Mouse (Mus musculus) lung, adult 2 months (tissue): ENCODE results near the gene Smad9. TPM values are rescaled to one million over a fixed set of nuclear protein-coding genes. Genes with fewer than 3 reads are reported as not detected.

Source experiments
- DNase-seq: peaks from one replicate; pipeline ENCODE4 v3.0.0; 2022
- H3K4me1 ChIP-seq: fragments of 200-500 bp; 2 replicates; pipeline ENCODE4 v1.6.1; 2011; ENCODE audit warnings: low read length; ENCODE audit not compliant: control insufficient read depth, insufficient read depth
- H3K4me3 ChIP-seq: fragments of 200-500 bp; replicated peaks from 2 replicates; pipeline ENCODE3; 2011; ENCODE audit warnings: low read depth, mild to moderate bottlenecking, control low read depth, low read length; ENCODE audit errors: extremely low read depth
- CTCF ChIP-seq: fragments of 200-500 bp; IDR thresholded peaks from 2 replicates; pipeline ENCODE4 v1.5.1; 2011; ENCODE audit warnings: mild to moderate bottlenecking, low read length, control low read depth; ENCODE audit not compliant: insufficient read depth
- POLR2A ChIP-seq: fragments of 200-500 bp; IDR thresholded peaks from 2 replicates; pipeline ENCODE4 v1.6.1; 2011; ENCODE audit warnings: low read depth, mild to moderate bottlenecking, control low read depth, low read length, borderline replicate concordance; ENCODE audit errors: extremely low read depth
- WGBS: fragments of 180-500 bp; shearing (Covaris S2); methylation state at CpG from one replicate; pipeline ENCODE4 v1.1.7; 2018; 5-methylcytosine and 5-hydroxymethylcytosine counted together
- polyA plus RNA-seq: library from polyadenylated mRNA; depleted of rRNA; stranded (reverse); fragments of >200 nt; gene quantifications from 2 replicates; pipeline ENCODE4 v1.2.3, GENCODE M21; 2012

The Smad9 gene
- polyA plus RNA-seq, 1 experiment, result 5.6 TPM

DNA sequence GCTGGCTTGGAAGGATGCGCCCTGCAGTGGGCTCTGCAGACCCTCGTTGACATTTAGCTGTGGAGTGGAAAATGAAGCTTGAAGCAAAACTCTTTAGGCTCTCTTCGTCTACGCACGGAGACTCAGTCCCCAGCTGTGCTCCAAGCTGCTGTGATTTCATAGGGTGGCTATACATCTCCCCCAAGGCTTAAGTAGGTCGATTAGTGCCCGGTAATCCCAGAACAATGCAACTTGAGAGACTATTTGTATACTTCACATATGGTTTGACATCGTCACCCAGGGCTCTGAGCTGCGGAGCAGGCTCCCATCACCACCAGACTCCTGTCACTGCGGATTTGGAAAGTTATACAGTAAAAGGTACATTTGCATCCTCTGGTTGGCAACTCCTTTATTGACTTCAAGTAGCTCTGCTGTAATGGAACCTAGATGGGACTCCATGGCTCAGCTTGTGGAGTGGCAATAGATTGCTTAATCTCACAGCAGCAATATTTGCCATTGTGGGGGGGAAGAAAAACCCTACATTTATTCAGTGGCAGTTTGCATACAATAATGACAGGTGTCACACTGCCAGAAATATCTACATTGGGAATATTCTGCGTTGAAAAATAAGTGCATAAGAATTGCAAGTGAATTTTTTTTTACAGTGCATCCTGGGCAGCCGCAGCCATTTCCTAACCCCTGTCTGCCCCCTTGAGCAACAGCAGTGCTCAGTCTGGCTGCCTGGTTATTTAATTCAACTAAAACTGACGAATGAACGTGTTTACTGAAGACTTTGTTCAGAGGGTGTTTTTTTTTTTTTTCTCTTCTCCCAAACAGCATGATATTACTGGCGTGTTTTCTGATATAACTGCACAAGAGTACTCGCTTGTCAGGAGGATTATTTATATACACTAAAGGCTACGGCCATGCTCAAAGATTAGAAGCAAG is 14.2 kb downstream of the Smad9 start:
- Histone ChIP-seq H3K4me1 (no peaks in the 10 kb centered on the region), H3K4me3 (no peak overlapping the region)
- WGBS, result 68% methylated on average over 17 of the region's 17 CpGs
- TF ChIP-seq CTCF, result no peak
- TF ChIP-seq POLR2A, result no peak
- DNase-seq, result no peak

DNA sequence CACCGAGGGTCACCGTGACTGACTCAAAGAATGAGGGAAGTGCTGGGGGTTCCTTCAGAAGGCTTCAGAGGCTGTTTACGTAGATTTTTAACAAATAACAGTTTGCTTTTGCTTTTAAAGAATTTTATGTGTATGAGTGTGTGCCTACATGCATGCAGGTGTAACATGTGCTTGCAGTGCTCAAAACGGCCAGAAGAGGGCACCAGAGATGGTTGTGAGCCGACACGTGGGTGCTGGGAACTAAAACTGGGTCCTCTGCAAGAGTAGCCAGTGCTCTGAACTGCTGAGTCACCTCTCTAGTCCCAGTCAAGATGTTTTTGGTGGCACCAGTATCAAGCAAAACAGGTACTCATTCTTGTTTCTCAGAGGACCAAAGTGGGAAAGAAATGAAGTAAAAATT is 18.2 kb downstream of the Smad9 start:
- Histone ChIP-seq H3K4me3 (no peak overlapping the region), H3K4me1 (no peaks in the 10 kb centered on the region)
- WGBS, result 85% methylated on average over 6 of the region's 6 CpGs
- no peak for TF ChIP-seq POLR2A
- DNase-seq, result no peak

DNA sequence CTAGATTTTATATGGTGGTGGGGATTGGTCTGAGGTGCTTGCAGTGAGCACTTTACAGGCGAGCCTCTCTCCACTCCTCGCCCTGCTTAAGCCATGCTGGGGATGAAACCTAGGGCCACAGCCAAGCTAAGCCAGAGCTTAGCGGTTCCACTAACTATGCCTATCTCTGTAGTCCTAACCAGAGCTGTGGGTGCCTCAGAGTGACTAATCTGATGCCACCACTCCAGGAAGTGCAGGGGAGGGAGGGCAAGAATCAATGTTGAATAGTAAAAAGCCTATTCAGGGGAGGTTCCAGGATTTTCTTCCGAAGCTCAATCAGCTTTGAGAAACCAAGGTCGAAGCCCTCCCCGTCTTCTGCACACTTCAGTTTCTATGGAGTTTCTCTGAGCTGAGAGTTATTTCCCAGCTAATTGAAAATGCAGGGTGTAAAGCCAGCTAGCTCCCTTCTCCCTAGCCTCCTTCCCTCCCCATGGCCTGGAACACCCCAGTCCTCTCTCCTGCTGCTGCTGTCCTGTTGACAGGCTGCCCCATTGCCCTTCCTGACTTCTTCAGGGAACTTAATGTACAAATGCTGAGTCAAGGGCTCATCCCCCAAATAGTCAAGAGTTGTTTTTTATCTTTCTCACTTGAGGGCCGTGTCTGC is 20.7 kb downstream of the Smad9 start:
- no peak for DNase-seq
- Histone ChIP-seq H3K4me1 (no peaks in the 10 kb centered on the region), H3K4me3 (no peak overlapping the region)
- WGBS, result 74% methylated on average over 7 of the region's 7 CpGs
- no peak for TF ChIP-seq CTCF
- no peak for TF ChIP-seq POLR2A

DNA sequence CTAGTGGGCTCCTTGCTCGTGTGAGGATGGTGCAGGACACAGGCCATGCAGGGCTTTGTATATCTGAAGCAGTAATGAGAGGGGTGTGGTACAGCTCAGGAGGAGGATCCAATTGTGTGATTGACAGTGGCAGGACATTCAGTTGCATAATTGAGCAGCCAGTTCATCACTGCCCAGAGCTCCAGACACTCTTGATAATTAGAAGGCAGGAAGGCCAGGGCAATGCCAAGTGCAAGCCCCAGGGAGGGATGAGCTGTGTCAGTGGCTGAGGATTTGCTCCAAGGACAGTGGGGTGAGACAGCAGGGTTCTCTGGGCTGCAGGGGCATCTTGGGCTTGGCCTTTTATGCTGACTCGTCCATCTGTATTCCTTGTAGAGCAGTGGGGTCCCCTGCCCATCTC is 35.2 kb downstream of the Smad9 start:
- Histone ChIP-seq H3K4me1 (no peaks in the 10 kb centered on the region), H3K4me3 (no peak overlapping the region)
- no peak for DNase-seq
- TF ChIP-seq POLR2A (no peak), CTCF (no peak)
- 49% methylated on average over 2 of the region's 2 CpGs for WGBS

DNA sequence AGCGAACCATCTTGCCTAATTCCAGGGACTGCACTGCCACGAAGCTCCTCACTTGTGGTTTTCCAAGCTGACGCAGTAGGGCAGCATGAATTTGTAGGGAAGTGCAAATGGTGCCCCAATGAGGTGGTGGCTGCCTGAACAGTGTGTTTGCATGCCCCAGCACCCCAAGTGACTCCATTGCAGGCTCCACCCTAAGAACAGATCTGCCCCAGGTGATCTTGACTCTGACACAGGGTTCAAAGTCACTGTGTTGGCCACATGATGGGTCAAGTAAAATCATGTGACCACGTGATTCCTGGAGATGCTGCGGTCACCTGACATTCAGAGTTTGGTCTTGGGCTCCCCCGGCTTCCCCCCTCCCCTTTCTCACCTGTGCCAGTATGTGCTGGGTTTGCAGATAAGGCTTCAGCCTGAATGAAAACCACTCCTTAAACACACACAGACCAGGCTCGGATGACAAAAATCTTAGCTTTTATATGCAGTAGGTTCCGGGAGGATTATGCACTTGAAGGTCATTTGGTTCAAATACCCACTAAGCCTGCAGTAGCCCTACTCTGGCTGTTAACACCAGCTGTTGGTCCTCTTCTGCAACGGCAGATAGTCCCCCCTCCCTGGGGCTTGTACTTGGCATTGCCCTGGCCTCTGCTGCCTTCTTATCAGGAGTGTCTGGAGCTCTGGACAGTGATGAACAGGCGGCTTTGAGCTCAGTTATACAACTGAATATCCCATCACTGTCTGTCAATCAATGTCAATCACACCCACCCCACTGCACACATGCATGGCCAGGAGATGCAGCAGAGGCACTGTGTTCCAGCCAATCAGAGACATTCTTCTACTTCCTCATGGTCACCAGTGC is 36.7 kb downstream of the Smad9 start:
- DNase-seq, result no peak
- TF ChIP-seq CTCF, result no peak
- no peak for TF ChIP-seq POLR2A
- WGBS, result 68% methylated on average over 10 of the region's 10 CpGs
- H3K4me1 ChIP-seq, result no peaks in the 10 kb centered on the region
- H3K4me3 ChIP-seq, result no peak overlapping the region

DNA sequence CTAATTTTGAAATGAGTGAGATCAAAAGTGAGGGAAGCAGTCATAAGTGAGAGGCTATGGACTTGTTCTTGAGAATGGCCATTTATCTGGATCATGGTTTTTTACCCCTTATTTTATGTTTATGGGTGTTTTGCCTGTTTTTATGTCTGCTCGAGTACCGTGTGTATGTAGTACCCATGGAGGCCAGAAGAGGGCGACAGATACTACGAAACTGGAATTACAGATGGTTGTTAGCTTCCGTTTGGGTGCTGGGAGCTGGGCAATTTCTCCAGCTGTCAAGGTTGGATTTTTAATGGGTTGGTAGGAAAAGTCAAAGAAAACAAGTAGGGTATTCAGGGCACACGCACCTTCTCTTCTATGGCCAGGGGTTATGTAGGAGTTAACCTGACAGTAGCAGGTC is 38.4 kb downstream of the Smad9 start:
- no peak for DNase-seq
- TF ChIP-seq CTCF, result no peak
- no peak for TF ChIP-seq POLR2A
- no peak overlapping the region for H3K4me3 ChIP-seq
- H3K4me1 ChIP-seq, result no peaks in the 10 kb centered on the region
- WGBS, result 89% methylated on average over 6 of the region's 6 CpGs

DNA sequence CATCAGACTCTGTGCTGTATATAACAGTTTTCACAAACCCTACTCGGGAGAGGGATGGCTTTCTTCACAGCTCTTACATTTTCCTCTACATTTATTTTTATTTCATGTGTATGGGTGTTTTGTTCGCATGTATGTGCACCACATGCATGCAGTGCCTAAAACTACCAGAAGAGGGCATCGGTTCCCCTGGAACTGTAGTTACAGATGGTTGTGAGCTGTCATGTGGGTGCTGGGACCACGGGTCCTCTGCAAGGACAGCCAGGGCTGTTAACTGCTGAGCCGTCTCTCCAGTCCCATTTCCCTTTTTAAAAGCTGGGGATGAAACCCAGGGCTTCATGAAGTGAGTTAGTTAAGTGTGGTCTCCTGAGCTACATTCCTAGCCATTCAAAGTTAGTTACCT is 40.0 kb downstream of the Smad9 start:
- no peak overlapping the region for H3K4me3 ChIP-seq
- 96% methylated on average over 5 of the region's 5 CpGs for WGBS
- DNase-seq, result no peak
- TF ChIP-seq CTCF (no peak), POLR2A (no peak)
- H3K4me1 ChIP-seq, result no peaks in the 10 kb centered on the region

DNA sequence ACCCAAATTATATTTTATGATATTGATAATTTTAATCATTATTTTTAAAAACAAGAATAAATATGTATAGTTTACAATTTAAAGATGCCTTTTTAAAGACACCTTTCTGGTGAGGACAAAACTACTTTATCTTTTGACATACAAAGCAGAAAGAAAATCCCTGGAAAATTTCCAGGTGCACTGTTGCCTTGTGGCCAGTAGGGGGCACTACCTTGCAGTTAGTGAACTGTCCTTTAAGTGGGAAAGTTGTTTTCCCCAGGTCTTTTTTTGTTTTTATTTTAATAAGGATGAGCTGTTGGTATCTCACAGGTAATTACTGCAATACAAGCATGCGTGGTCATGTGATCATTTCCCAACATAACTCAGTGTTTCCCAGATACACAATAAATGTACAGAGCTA is 40.4 kb downstream of the Smad9 start:
- Histone ChIP-seq H3K4me1 (no peaks in the 10 kb centered on the region), H3K4me3 (no peak overlapping the region)
- DNase-seq, result no peak
- TF ChIP-seq CTCF, result peak; percentile 14; the same call in 1 of the 2 replicates
- TF ChIP-seq POLR2A, result no peak
- whole genome bisulfite sequencing, result 95% methylated on average over 1 of the region's 1 CpGs

DNA sequence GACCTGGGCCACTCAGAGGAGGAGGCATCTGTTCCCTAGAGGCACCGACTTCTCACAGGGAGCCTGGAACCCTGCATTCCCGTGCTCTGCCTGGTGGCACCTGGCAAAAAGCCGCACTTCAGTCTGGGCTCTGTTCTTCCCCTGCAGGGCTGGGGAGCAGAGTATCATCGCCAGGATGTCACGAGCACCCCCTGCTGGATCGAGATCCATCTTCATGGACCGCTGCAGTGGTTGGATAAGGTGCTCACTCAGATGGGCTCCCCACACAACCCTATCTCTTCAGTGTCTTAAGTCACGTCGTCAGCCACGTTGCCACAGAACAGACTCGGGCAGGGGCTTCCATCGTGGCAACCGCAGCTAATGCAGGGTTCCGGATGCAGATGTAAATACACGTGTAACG is 41.8 kb downstream of the Smad9 start:
- peak; percentile 49 for DNase-seq
- WGBS, result 43% methylated on average over 16 of the region's 16 CpGs
- Histone ChIP-seq H3K4me3 (no peak overlapping the region), H3K4me1 (no peaks in the 10 kb centered on the region)
- TF ChIP-seq POLR2A, result no peak
- peak; percentile 64 for TF ChIP-seq CTCF
